Mouse (Mus musculus): ENCODE results near the gene Mapk1ip1.

DNA sequence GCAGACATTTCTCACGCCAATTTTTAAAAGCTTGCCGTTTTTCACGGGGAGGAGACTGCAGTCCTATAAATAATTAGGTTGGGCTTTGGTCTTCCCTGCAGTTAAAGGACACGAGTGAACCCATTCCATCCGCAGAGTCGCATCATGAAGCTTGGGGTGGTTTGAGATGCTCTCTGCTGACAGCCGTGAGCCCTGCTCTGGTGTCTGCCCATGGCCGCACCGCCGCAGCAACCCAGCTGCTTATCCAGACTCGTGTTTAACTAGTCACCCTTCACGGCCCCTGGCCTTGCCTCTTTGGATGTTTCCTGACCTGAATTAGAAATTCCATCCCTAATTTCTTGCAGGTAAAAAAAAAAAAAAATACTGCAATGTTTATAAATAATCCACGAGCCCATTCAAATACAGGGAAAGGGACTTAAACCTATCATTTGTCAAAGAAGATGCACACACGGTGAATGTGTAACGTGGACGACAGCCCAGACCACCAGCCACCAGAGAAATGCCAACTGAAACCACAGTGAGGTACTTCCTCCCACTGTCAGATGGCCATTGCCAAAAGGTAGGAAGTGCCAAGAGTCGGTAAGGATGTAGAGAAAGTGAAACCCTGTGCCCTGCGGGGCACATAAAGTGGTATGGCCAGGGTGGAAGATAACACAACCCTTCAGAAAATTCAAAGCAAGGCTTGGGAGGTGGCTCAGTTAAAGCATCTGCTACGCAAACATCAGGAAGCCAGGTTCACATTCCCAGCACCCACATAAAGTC is 20.9 kb downstream of the Mapk1ip1 start:
- TF ChIP-seq POLR2A (IDR thresholded peaks at IDR 0.05; ENCODE audit: low read depth, low read length) = no peak
- TF ChIP-seq CTCF (IDR thresholded peaks at IDR 0.05; ENCODE audit: extremely low read depth, insufficient read depth, insufficient read length, insufficient replicate concordance) = no peak
